Mouse (Mus musculus): Measurements from ENCODE around the gene Arhgef17.

DNA sequence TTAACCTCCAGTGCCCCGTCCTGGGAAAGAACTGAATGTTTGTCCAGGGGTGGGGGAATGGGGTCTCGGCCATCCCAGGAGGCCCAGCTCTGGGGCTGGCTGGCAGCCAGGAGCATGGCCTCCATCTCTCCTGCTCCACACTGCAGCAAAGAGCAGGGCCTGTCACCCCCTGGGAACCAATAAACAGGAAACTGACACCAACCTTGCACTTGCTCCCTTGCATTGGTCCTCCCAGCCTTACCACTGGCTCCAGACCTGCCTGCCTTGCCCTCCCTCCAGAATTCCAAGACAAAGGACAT lies 12.1 kb downstream of the Arhgef17 start:
- TF ChIP-seq POLR2A (IDR thresholded peaks at IDR 0.05; ENCODE audit: borderline replicate concordance, insufficient read depth, low read length), result no peak
- TF ChIP-seq CTCF (IDR thresholded peaks at IDR 0.05; ENCODE audit: borderline replicate concordance, insufficient read depth, low read depth, low read length), result no peak

All from cerebellum, adult 2 months (tissue).